In the genomic region with DNA sequence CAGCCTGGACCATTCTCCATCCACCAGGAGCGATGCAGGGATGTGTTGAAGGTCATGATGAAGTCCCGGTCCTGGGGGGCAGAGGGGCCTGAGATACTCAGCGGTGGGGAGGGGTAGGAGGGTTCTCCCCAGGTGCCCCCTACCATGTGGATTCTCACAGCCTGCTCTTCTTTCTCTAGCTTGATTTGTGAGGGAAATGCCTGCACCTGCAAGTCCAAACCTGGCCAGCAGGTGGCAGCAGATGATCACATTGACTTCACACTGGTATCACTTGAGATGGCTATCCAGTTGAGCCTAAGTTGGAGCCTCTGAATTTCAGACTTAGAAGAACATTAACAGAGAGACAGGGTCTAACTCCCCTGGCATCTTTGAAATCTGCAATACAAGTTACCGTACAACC, we compare ENCODE assay signal across 9 mouse cellular contexts. TPM values are rescaled to one million over a fixed set of nuclear protein-coding genes. Genes with fewer than 3 reads are reported as not detected.
DNase-seq lines count a peak whose midpoint lies in the region; ATAC-seq and TF ChIP-seq lines count a peak whose summit lies in the region.
"Had no signal": no experiment of that assay in that cellular context is flagged by ENCODE, and none has a peak within 500 bp of the region (broad histone marks: within the 10 kb centered on the region; RNA-seq: fewer than 3 reads in every experiment).

No protein-coding gene starts in this region.

- no peaks in the 10 kb centered on the region for H3K27me3 ChIP-seq in hindbrain, postnatal 0 days (ENCODE audit: insufficient read depth, low read length)
- H3K27me3 ChIP-seq in midbrain, embryonic 10.5 days (ENCODE audit: low read depth, poor library complexity, severe bottlenecking), result no peaks in the 10 kb centered on the region

- no peak overlapping the region for H3K27ac ChIP-seq in hindbrain, postnatal 0 days
- H3K27ac ChIP-seq in left cerebral cortex, adult 2 months, result no peak overlapping the region
- no peak overlapping the region for H3K27ac ChIP-seq in midbrain, embryonic 10.5 days (replicated peaks)

- ATAC-seq in frontal cortex, adult (ENCODE audit: low TSS enrichment), result peak; percentile 66; the same call in 1 of the 2 replicates
- peak; percentile 18; the same call in 1 of the 2 replicates for ATAC-seq in hindbrain, postnatal 0 days

- DNase-seq in R1 (ENCODE audit: low read depth, low spot score), result peak; percentile 82
- peak; percentile 96 for DNase-seq in cerebellum, adult 9-10 months
- peak; percentile 90 for DNase-seq in hindbrain, postnatal 0 days (ENCODE audit: low spot score)
- peak; percentile 83 to 94 for DNase-seq in left cerebral cortex, adult 2 months (ENCODE audit: extremely low spot score in 1 of 2, low spot score in 2 of 2)
- DNase-seq in midbrain, embryonic 10.5 days (ENCODE audit: low spot score), result peak; percentile 84
- DNase-seq in right cerebral cortex, postnatal 36 days (ENCODE audit: low spot score in 2 of 2), result peak; percentile 78 to 85
- DNase-seq in urinary bladder, postnatal 4 days (ENCODE audit: low spot score in 2 of 2), result peak; percentile 54 to 85

- TF ChIP-seq CTCF in hindbrain, postnatal 0 days (IDR thresholded peaks at IDR 0.05; ENCODE audit: low read depth), result peak; percentile 99
- peak; percentile 99 for TF ChIP-seq CTCF in left cerebral cortex, adult 2 months (IDR thresholded peaks at IDR 0.05)

- intact Hi-C loops in left cerebral cortex, adult 2 months (cut with DNase I), result loop anchor here (1.0 kb wide), 3 partner anchors 157 to 335 kb away; no protein-coding TSS in a partner anchor

- 0 out of 2 replicates have a peak, but pooled peaks cover 3% of the 10 kb centered on the region for H3K4me1 ChIP-seq in hindbrain, postnatal 0 days (ENCODE audit: insufficient read depth, low read length)
- H3K4me1 ChIP-seq in midbrain, embryonic 10.5 days, result peaks cover 9% of the 10 kb centered on the region

- H3K4me3 ChIP-seq in hindbrain, postnatal 0 days (ENCODE audit: low read length), result no peak overlapping the region
- H3K4me3 ChIP-seq in left cerebral cortex, adult 2 months, result no peak overlapping the region
- no peak overlapping the region for H3K4me3 ChIP-seq in midbrain, embryonic 10.5 days

- H3K9ac ChIP-seq in hindbrain, postnatal 0 days (replicated peaks; ENCODE audit: low read length), result no peak overlapping the region

- H3K4me2 ChIP-seq in hindbrain, postnatal 0 days (ENCODE audit: low read depth, low read length), result no peak overlapping the region

- no peaks in the 10 kb centered on the region for H3K9me3 ChIP-seq in hindbrain, postnatal 0 days (ENCODE audit: low read length)
- H3K9me3 ChIP-seq in midbrain, embryonic 10.5 days (replicated peaks), result peaks cover 5% of the 10 kb centered on the region

- WGBS in hindbrain, postnatal 0 days, result 44% methylated on average over 4 of the region's 4 CpGs
- 47% methylated on average over 4 of the region's 4 CpGs for WGBS in midbrain, embryonic 10.5 days

- peaks cover 14% of the 10 kb centered on the region for H3K36me3 ChIP-seq in hindbrain, postnatal 0 days (ENCODE audit: insufficient read depth, low read length)
- peaks cover 86% of the 10 kb centered on the region for H3K36me3 ChIP-seq in midbrain, embryonic 10.5 days

RNA-seq across cellular contexts. Expression of a gene that starts 40.0 kb away (rescaled TPM):
- 313 and 323 TPM in 2 replicates for total RNA-seq in hindbrain, postnatal 0 days (2014; rRNA removed)
- polyA plus RNA-seq in hindbrain, postnatal 0 days (2015; fragmentation: Nextera tagmentation; extraction: Ambion mirVana), result 10.1 and 10.2 TPM in 2 replicates
- 10 to 100 TPM; 28.2 to 29.8 TPM for total RNA-seq in left cerebral cortex, adult 2 months (2021)
- 5.1 and 5.9 TPM in 2 replicates for polyA plus RNA-seq in midbrain, embryonic 10.5 days (2016; fragmentation: Nextera tagmentation; extraction: Ambion mirVana)
- polyA plus RNA-seq: liver, embryonic 16.5 days had no signal

Comparison
In these comparisons a context has a peak if more than half of its experiments do, and no peak if none do; other contexts are left out.
1. RNA of a gene that starts 40.0 kb away (total RNA-seq): 313 to 323 TPM in hindbrain, postnatal 0 days; 28.2 to 29.8 TPM in left cerebral cortex, adult 2 months; every median in the first group is over 10 times any median in the second.
2. Peak in every context shown above with its lines, with median percentiles within 50 percentile points of each other: DNase-seq.